Mouse (Mus musculus) retina, adult 2 months (tissue): ENCODE results near the gene Tcea2.

ENCODE experiments used
- DNase-seq: peaks from one replicate; pipeline ENCODE4 v3.0.0-alpha.2; 2012; ENCODE audit warnings: low read depth, low spot score

Gene Tcea2

DNA sequence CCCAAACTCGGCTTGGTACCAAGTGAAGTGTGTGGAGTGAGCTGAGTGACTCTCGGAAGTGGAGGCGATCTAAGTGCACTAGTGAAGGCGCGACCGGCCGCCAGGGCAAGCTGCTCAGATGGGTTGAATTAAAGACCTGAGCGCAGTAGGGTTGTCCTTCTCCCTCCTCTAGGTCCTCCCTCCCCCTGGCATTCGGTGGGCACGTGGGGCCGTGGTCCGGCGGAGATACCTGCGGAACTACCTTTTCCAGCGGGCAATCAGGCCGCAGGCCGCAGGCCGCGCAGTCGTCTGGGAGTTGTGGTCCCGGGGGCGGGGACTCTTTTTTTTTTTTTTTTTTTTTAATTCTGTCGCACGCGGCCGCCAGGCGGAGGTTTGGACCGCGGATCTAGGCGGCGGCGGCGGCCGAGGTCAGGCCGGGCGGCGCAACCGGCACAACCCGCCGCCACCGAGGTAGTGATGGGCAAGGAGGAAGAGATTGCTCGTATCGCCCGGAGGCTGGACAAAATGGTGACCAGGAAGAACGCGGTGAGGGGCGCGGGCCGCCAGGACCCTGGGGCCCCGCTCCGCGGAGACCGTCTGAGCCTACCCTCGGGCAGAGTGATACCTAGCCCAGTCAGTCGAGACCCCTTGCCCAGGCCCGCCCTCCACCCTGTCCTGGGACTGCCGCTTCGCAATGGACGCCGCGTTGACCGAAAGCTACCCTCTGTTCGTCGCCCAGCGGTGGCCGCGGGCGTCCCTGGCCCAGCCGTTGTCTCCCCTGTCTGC, at the start of gene Tcea2:
Gene Tcea2, plus strand, starts transcription at position 360 of the 765 bp plus-strand sequence.
- no peak for DNase-seq

GRCm38 (mm10) chr2:181632624-181633023, 47.5 kb upstream of the Tcea2 start:
- no peak for DNase-seq

DNA sequence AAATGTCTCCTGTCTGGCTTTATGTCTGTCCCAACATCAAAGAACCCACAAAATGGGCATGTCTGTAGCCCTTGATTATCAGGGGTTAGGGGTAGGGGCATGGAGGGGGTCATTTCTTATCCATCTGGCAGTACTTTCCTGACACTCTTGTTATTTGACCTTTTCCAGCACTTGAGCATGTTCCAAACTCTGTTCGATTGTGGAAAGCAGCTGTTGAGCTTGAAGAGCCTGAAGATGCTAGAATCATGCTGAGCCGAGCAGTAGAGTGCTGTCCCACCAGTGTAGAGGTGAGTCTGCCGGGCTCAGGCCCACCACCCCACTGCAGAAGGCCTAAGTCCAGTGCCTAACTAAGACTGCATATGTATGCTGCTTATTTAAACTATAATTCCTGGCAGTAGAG, 44.2 kb upstream of the Tcea2 start:
- DNase-seq = no peak

DNA sequence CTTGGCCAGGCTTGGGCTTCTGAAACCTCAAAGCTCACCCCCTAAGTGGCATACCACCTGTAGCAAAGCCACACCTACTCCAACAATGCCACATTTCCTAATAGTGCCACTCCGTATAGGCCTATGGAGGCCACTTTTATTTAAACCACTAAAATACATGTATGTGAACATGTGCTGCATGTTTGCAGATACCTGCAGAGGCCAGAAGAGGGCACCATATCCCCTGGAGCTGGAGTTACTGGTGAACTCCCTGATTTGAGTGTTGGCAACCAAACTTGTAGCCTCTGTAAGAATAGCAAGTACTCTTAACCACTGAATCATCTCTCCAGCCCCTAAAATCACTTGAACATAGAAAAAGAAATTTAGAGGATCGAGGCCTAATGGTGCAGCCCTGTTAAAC, 35.7 kb upstream of the Tcea2 start:
- DNase-seq = no peak

DNA sequence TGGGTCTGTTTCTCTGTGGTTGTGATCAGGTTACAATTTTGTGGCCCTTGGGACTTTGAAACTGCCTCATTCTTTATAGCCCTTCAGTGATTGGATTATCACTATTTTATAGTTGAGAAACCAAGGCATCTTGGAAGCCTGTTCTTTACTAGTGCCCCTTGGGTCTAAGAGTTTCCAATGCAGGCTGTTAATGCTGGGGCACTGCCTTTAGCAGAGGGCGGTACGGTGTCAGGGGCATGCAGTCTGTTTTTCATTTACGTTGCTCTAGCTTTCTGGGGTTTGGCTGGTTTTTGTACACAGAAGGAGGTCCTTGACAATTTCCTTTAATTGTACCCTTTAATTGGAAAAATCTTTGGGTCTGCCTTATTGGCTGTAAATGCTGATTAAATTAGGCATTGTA, 34.4 kb upstream of the Tcea2 start:
- no peak for DNase-seq

- no peak for DNase-seq
Measured at GRCm38 (mm10) chr2:181646626-181647472, 33.3 kb upstream of the Tcea2 start.

DNA sequence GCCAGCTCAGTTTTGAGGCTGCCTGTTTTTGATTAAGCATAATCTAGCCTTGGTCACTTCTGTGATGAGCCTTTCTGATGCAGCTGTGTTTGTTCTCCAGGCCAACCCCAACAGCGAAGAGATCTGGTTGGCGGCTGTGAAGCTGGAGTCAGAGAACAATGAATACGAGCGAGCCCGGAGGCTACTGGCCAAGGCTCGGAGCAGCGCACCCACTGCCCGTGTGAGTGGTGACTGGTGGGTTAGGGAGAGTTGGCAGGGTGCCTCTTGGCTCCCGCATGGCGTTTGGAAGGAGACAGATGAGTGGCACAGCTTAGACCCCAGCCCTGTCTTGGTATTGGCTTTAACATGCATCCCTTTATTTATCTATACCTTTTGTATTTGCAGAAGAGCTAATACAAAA, 31.2 kb upstream of the Tcea2 start:
- DNase-seq = no peak

DNA sequence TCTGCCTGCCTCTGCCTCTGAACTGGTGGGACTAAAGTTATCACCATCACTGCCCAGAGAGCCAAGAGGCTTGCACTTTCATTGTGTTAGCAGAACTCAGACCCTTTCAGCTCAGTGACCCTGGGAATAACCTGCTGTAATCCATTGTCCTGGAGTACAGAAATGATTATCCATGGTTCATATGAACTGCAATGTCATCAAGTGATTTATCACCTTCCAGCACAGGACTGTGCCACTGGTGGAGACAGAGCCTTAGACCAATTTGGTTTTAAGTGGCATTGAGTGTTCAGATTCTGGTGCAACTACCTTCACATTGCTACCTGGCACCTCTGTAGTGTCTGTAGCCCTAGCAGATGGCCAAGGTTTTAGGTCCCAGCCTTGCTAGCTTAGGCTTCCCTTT, 27.0 kb upstream of the Tcea2 start:
- no peak for DNase-seq

GRCm38 (mm10) chr2:181653523-181653922, 26.6 kb upstream of the Tcea2 start:
- DNase-seq = no peak

DNA sequence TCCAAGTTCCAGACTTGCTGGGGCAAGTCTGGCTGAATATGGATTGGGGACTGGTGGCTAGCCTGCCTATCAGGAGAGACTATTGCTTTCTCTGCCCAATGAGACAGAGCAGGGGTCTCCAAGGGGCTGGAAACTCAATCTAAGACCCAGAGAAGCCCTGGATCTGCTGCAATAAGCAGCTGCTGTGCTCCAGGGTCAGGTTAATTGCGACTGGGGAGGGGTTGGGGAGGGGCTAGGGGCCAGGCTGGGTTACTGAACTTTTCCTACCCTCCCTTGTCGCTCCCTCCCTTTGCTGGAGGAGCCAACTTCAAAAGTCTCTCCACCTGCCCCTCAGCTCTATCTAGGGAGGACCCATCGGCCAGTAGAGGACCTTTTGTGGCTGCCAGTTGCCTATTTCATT, 23.4 kb upstream of the Tcea2 start, which contains the start of gene Gm29797:
Gene Gm29797, plus strand, starts transcription at position 301 of the 400 bp plus-strand sequence.
- DNase-seq = no peak

DNA sequence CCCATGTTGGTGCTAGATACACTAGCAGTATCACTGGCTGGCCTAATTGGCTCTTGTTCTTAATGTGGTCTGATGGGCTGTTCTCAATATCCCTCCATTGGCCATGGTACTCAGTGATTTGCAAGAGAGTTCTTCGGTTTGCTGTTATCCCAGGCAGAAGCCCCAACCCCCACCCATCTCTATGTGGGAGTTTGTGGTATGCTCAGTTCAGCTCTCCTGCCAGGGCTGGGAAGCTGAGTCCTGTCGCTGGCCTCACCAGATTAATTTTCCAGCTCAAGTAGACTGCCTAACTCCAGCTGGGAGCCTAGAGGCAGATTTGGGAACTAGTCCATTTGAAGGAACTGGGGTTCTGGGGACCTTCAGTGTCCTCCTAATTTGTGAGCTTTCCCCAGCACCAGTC, 22.7 kb upstream of the Tcea2 start:
- DNase-seq = no peak

DNA sequence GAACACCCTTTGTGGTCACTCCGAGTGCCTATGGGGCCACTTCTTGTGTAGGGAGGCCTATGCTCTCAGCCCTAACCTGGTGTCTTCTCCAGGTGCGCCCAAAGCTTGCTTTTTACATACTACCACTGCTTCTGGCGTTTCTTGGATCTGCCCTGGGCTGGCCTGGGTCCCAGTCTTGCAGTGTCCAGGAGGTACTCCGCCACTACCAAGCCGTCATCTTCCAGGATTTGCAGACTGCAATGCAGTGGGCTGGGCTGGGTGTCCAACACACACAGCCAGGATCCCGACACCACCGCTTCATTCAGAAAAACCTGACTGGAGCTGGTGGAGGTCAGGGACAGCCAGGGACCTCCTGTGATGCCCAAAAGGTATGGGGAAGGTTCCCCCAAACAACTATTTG, 21.6 kb upstream of the Tcea2 start:
- no peak for DNase-seq

DNA sequence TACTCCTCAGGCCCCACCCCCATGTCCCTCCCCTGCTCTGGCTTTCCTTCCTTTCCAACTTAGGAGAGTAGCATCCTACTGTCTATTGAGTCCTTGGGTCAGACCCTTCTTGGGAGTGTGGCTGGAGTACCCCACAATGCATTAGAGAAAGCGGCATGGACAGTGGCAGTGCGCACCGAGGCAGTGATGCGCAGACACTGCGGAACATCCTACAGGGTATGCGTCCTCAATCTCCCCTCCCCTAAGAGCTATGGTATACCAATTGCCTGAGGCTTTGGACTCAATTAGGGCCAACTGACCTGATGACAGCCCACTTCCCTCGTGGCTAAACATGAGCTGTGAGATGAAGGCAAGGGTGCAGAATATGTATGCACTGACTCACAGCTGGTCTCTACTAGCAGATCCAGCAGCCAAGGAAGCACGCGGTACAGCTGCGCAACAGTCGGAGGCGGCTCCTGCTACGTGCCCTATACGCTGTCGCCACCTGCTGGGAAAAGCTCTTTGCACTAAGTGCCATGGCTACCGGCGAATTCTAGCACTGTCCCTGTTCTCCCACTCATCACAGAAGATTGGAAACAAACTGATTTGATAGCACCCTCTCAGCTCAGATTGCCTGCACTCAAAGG, 21.1 kb upstream of the Tcea2 start:
- no peak for DNase-seq

- no peak for DNase-seq
Measured at GRCm38 (mm10) chr2:181659609-181660055, 20.5 kb upstream of the Tcea2 start.

GRCm38 (mm10) chr2:181662620-181663297, 17.4 kb upstream of the Tcea2 start:
- no peak for DNase-seq

DNA sequence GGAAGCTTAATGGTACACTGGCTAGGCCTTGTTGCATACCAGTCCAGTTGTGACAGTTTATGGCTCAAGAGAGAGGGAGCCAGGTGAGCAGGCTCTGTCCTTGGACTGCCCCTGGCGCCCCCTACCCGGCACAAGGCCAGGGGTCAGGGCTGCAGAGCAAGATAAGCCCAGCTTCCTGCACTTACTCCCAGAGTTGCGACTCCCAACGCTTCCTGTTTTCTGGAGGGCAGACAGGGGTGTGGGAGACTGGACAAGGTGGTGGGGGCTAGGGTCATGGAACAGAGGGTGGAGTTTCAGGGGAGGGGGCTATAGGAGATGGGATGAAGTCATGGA, 16.8 kb upstream of the Tcea2 start:
- DNase-seq = no peak

DNA sequence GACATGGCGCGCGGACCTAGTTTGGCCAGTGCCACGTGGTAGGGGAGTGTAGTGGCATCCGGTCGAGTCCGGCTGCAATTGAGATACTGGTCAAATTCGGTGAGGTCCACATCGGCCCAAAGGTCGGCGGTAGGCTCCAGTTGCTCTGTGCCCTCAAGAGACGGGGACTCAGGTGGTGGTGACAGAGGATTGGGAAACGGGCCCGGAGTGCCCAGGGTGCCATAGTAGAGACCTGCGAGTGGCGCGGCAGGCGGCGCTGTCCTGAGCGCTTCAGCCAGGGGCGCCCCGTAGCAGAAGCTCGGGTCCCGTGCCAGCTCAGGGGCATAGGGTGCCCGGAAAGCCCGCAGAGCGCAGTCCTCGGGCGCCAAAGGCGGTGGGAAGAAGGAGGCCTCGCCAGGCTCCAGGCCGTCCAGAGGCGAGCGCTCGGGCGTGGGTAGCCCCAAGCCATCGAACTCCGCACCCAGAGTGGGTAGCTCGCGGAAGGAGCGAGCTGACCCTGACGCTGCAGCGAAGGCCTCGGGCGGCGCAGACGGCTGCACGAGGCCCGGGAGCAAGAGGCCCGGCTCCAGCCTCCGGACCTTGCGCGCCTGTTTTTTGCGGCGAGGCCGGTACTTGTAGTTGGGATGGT, 9.7 kb upstream of the Tcea2 start:
- DNase-seq = no peak

GRCm38 (mm10) chr2:181670913-181671311, 9.2 kb upstream of the Tcea2 start:
- no peak for DNase-seq

GRCm38 (mm10) chr2:181671326-181671725, 8.8 kb upstream of the Tcea2 start, which contains the start of gene Sox18:
TSS of gene Sox18 (minus strand) at chr2:181671640.
- DNase-seq = no peak

DNA sequence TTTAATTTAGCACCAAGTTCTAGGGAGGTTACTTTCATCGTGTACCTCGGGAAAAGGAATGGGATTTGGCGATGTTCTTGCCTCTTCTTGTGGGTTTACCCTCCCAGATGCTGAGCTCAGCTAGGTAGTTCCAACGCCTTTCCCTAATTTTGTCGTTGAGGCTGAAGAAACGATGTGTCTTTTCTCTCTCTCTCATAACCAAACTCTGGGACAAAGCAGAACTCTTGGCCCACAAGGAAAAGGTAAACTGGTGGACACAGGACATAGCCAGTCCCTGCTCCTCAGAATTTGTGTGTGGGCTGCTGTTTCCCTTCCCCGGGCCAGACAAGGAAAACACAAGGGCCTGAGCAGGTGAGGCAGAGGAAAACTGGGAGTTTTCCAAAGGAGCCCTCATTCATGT, 8.1 kb upstream of the Tcea2 start:
- no peak for DNase-seq

GRCm38 (mm10) chr2:181673501-181673900, 6.6 kb upstream of the Tcea2 start:
- no peak for DNase-seq
